Mouse (Mus musculus) thymus, adult 2 months (tissue): ENCODE data around the gene Tmem184b.

Source experiments
- CTCF ChIP-seq: fragments of 200-500 bp; IDR thresholded peaks from 2 replicates; pipeline ENCODE4 v1.5.1; 2012; ENCODE audit warnings: mild to moderate bottlenecking, control low read depth, low read length, moderate library complexity, borderline replicate concordance; ENCODE audit not compliant: control insufficient read depth, poor library complexity, insufficient read depth; ENCODE audit errors: extremely low read depth
- POLR2A ChIP-seq: fragments of 200-500 bp; IDR thresholded peaks from 2 replicates; pipeline ENCODE4 v1.6.1; 2012; ENCODE audit warnings: mild to moderate bottlenecking, low read length, control low read depth, moderate library complexity; ENCODE audit not compliant: control insufficient read depth, poor library complexity, insufficient read depth; ENCODE audit errors: extremely low read depth

GRCm38 (mm10) chr15:79428616-79429015 lies 25.2 kb upstream of the Tmem184b start:
- TF ChIP-seq POLR2A (no peak), CTCF (no peak)
